Mouse (Mus musculus) CH12.LX (cell line): ENCODE measurements around the gene Grb2.

ENCODE experiments used
- BHLHE40 ChIP-seq: IDR thresholded peaks from 2 replicates; pipeline ENCODE4 v1.6.1; 2011; ENCODE audit warnings: mild to moderate bottlenecking, low read depth, low read length, improper control_type of control experiment
- CHD2 ChIP-seq: IDR thresholded peaks from 2 replicates; pipeline ENCODE4 v1.6.1; 2011; ENCODE audit warnings: low read length, improper control_type of control experiment
- CTCF ChIP-seq, 2 experiments: IDR thresholded peaks in 1 of 2; conservative IDR thresholded peaks in 1 of 2; 2 replicates each; pipeline ENCODE4 v1.5.1; 2011 to 2012; ENCODE audit warnings: low read depth in 2 of 2, low read length in 2 of 2, improper control_type of control experiment in 1 of 2, inconsistent platforms in 1 of 2, mild to moderate bottlenecking in 1 of 2, moderate library complexity in 1 of 2
- EP300 ChIP-seq: IDR thresholded peaks from 2 replicates; pipeline ENCODE4 v1.6.1; 2011; ENCODE audit warnings: low read length, improper control_type of control experiment
- HCFC1 ChIP-seq: IDR thresholded peaks from 2 replicates; pipeline ENCODE4 v1.6.1; 2012; ENCODE audit warnings: low read depth, mild to moderate bottlenecking, inconsistent platforms, low read length, improper control_type of control experiment
- MYC ChIP-seq: IDR thresholded peaks from 2 replicates; pipeline ENCODE4 v1.6.1; 2011; ENCODE audit warnings: low read depth, mild to moderate bottlenecking, improper control_type of control experiment, low read length
- NELFE ChIP-seq: IDR thresholded peaks from 2 replicates; pipeline ENCODE4 v1.6.1; 2011; ENCODE audit warnings: low read depth, low read length, improper control_type of control experiment
- POLR2A ChIP-seq: IDR thresholded peaks from 2 replicates; pipeline ENCODE4 v1.6.1; 2011; ENCODE audit warnings: low read depth, mild to moderate bottlenecking, improper control_type of control experiment, low read length
- POLR2AphosphoS2 ChIP-seq: IDR thresholded peaks from 2 replicates; pipeline ENCODE4 v1.6.1; 2011; ENCODE audit warnings: low read depth, low read length, improper control_type of control experiment
- USF1 ChIP-seq: IDR thresholded peaks from 2 replicates; pipeline ENCODE4 v1.6.1; 2014; ENCODE audit warnings: low read depth, mild to moderate bottlenecking, inconsistent platforms, low read length, improper control_type of control experiment

DNA sequence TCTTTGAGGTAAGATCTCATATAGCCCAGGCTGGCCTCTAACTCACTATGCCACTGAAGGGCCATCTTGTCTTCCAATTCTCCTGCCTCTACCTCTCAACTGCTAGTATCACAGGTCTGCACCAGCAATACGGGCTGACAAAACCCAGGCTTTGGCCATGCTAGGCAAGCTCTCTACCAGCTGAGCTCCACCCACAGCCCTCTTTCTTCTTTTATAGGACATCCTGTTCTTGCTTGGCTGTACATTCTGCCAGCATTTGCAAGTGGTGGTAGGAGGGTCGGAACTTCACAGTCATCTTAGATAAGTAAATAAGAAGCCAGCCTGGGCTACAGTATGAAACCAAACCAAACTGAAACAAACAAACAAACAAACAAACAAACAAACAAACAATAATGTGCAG lies 43.3 kb upstream of the Grb2 start:
- TF ChIP-seq USF1 = no peak
- no peak for TF ChIP-seq BHLHE40
- no peak for TF ChIP-seq CTCF (conservative IDR thresholded peaks at IDR 0.05 in 1 of 2, IDR thresholded peaks at IDR 0.05 in 1 of 2; ENCODE audit: low read depth in 2 of 2, low read length in 2 of 2)
- TF ChIP-seq NELFE = no peak
- TF ChIP-seq EP300 = no peak
- TF ChIP-seq POLR2AphosphoS2 = no peak
- no peak for TF ChIP-seq CHD2
- no peak for TF ChIP-seq MYC
- no peak for TF ChIP-seq POLR2A
- TF ChIP-seq HCFC1 = no peak
